Mouse (Mus musculus) ES-E14 (cell line): ENCODE results near the gene Kdm6b. TPM values are rescaled to one million over a fixed set of nuclear protein-coding genes. Genes with fewer than 3 reads are reported as not detected.

Source experiments
- DNase-seq: peaks from one replicate; pipeline ENCODE4 v3.0.0-alpha.2; 2013; ENCODE audit warnings: low read depth, low spot score
- H3K27ac ChIP-seq: 2 replicates; pipeline ENCODE4 v1.5.1; 2012; ENCODE audit warnings: low read depth, mild to moderate bottlenecking, low read length, moderate library complexity, mixed read lengths; ENCODE audit not compliant: poor library complexity, insufficient read depth, severe bottlenecking
- H3K36me3 ChIP-seq: 2 replicates; pipeline ENCODE4 v1.6.1; 2012; ENCODE audit warnings: mild to moderate bottlenecking, low read length, moderate library complexity, mixed read lengths; ENCODE audit not compliant: control insufficient read depth, poor library complexity, insufficient read depth, severe bottlenecking
- H3K4me1 ChIP-seq, 2 experiments: fragments of 150-350 bp in 1 of 2; sonication (generic) in 1 of 2; 2 replicates each; pipeline ENCODE4 v1.6.1; 2012; ENCODE audit warnings: low read length in 2 of 2, mild to moderate bottlenecking in 1 of 2, mixed read lengths in 1 of 2; ENCODE audit not compliant: control insufficient read depth in 2 of 2, insufficient read depth in 2 of 2, poor library complexity in 1 of 2
- H3K4me3 ChIP-seq, 2 experiments: fragments of 150-350 bp in 1 of 2; sonication (generic) in 1 of 2; 2 replicates each; pipeline ENCODE4 v1.5.1; 2012; ENCODE audit warnings: low read length in 2 of 2, low read depth in 1 of 2, mild to moderate bottlenecking in 1 of 2, mixed read lengths in 1 of 2; ENCODE audit not compliant: insufficient read depth in 1 of 2, poor library complexity in 1 of 2, severe bottlenecking in 1 of 2
- H3K9ac ChIP-seq: 2 replicates; pipeline ENCODE4 v1.6.1; 2012; ENCODE audit warnings: low read depth, mild to moderate bottlenecking, low read length, mixed read lengths; ENCODE audit not compliant: poor library complexity, insufficient read depth, severe bottlenecking
- H3K9me3 ChIP-seq: fragments of 150-350 bp; sonication (generic); 2 replicates; pipeline ENCODE4 v1.6.1; 2012; ENCODE audit warnings: low read depth, mild to moderate bottlenecking, low read length; ENCODE audit not compliant: control insufficient read depth, insufficient read depth
- CHD2 ChIP-seq: IDR thresholded peaks from 2 replicates; pipeline ENCODE4 v1.6.1; 2014; ENCODE audit warnings: mild to moderate bottlenecking, low read depth, low read length, inconsistent platforms
- HCFC1 ChIP-seq: IDR thresholded peaks from 2 replicates; pipeline ENCODE4 v1.6.1; 2012; ENCODE audit warnings: low read length, inconsistent platforms, borderline replicate concordance; ENCODE audit not compliant: insufficient read depth
- MAFK ChIP-seq: IDR thresholded peaks from 2 replicates; pipeline ENCODE4 v1.6.1; 2014; ENCODE audit warnings: mild to moderate bottlenecking, low read depth, low read length, inconsistent platforms; ENCODE audit not compliant: insufficient read depth
- ZC3H11A ChIP-seq: IDR thresholded peaks from 2 replicates; pipeline ENCODE4 v1.6.1; 2012; ENCODE audit warnings: low read depth, mild to moderate bottlenecking, inconsistent platforms, low read length, borderline replicate concordance
- ZNF384 ChIP-seq: IDR thresholded peaks from 2 replicates; pipeline ENCODE4 v1.6.1; 2012; ENCODE audit warnings: low read depth, low read length, inconsistent platforms
- in situ Hi-C, 2 experiments: fragments of 600-800 bp; cut with MboI; formaldehyde crosslinking; loops; one replicate each; pipeline ENCODE4 v1.15.1; 2025; ENCODE audit warnings: low sequenced_read_pairs in 2 of 2, inconsistent platforms in 1 of 2; ENCODE audit not compliant: unreplicated experiment in 2 of 2
- total RNA-seq: library from RNA; depleted of rRNA; stranded (reverse); fragments of 300-350 nt; gene quantifications from 2 replicates; pipeline ENCODE4 v1.2.3, GENCODE M21; 2012

The Kdm6b gene
- total RNA-seq, 1 experiment = 9.4 TPM

- Histone ChIP-seq H3K9me3 (no peaks in the 10 kb centered on the region), H3K27ac (no peak overlapping the region), H3K4me3 (no peak overlapping the region), H3K9ac (no peak overlapping the region), H3K36me3 (no peaks in the 10 kb centered on the region), H3K4me1 (no peaks in the 10 kb centered on the region)
- TF ChIP-seq HCFC1 (no peak), ZNF384 (no peak), MAFK (no peak), CHD2 (no peak), ZC3H11A (no peak)
- in situ Hi-C loops = loop anchor here (5.0 to 10.0 kb wide), 2 partner anchors 118 to 120 kb away; no protein-coding TSS in a partner anchor
- no peak for DNase-seq
These were observed 28.5 kb downstream of the Kdm6b start for GRCm38 (mm10) chr11:69384979-69385378.

- in situ Hi-C loops = loop anchor here (5.0 to 10.0 kb wide), 2 partner anchors 115 to 118 kb away; no protein-coding TSS in a partner anchor
- Histone ChIP-seq H3K9ac (no peak overlapping the region), H3K27ac (no peak overlapping the region)
These were observed 30.9 kb downstream of the Kdm6b start for GRCm38 (mm10) chr11:69382478-69383105.

DNA sequence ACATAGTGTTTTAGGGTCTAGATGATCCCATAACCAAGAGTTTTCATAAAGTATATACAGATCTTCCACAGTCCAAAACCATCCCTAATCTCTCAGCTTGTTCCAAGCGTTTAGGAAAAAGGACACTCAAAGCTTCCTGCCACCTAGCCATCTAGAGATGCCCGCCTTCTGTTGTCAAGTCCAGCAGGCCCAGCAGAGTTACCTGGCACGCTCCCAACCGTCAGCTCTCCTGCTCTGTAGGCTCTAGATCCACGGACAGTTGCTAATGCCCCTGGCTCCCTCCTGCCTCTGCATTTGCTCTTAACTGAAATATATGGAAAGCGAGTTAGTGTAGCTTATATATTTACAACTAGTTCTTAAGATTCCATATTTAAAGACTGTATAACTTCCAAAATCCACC, 32.1 kb downstream of the Kdm6b start:
- no peaks in the 10 kb centered on the region for H3K4me1 ChIP-seq
- no peaks in the 10 kb centered on the region for H3K36me3 ChIP-seq
- no peak overlapping the region for H3K9ac ChIP-seq
- TF ChIP-seq ZC3H11A (no peak), HCFC1 (no peak), ZNF384 (no peak), MAFK (no peak), CHD2 (no peak)
- H3K9me3 ChIP-seq = no peaks in the 10 kb centered on the region
- H3K4me3 ChIP-seq = no peak overlapping the region
- H3K27ac ChIP-seq = no peak overlapping the region
- DNase-seq = no peak
- in situ Hi-C loops = loop anchor here (5.0 to 10.0 kb wide), 2 partner anchors 114 to 117 kb away; no protein-coding TSS in a partner anchor

More at GRCm38 (mm10) chr11:69382478-69383105, 30.9 kb downstream of the Kdm6b start:
- H3K9me3 ChIP-seq = no peaks in the 10 kb centered on the region
- DNase-seq = no peak
- H3K4me3 ChIP-seq = no peak overlapping the region
- no peaks in the 10 kb centered on the region for H3K4me1 ChIP-seq
- TF ChIP-seq CHD2 (no peak), MAFK (no peak), ZNF384 (no peak)
- H3K36me3 ChIP-seq = no peaks in the 10 kb centered on the region

- no peak overlapping the region for H3K27ac ChIP-seq
- no peak overlapping the region for H3K9ac ChIP-seq
- no peak for TF ChIP-seq MAFK
- no peak for TF ChIP-seq ZNF384
- TF ChIP-seq CHD2 = no peak
- no peak for TF ChIP-seq ZC3H11A
- TF ChIP-seq HCFC1 = no peak
- no peaks in the 10 kb centered on the region for H3K4me1 ChIP-seq
- H3K36me3 ChIP-seq = no peaks in the 10 kb centered on the region
- no peak overlapping the region for H3K4me3 ChIP-seq
- in situ Hi-C loops = no loop called here
- DNase-seq = no peak
- H3K9me3 ChIP-seq = no peaks in the 10 kb centered on the region
These were observed 33.9 kb downstream of the Kdm6b start for GRCm38 (mm10) chr11:69379600-69379999.

GRCm38 (mm10) chr11:69377766-69378165, 35.7 kb downstream of the Kdm6b start:
- H3K9ac ChIP-seq = no peak overlapping the region
- H3K9me3 ChIP-seq = no peaks in the 10 kb centered on the region
- H3K4me1 ChIP-seq = no peaks in the 10 kb centered on the region
- no peak overlapping the region for H3K27ac ChIP-seq
- H3K4me3 ChIP-seq = no peak overlapping the region
- no peak for DNase-seq
- in situ Hi-C loops = no loop called here
- no peaks in the 10 kb centered on the region for H3K36me3 ChIP-seq
- TF ChIP-seq CHD2 (no peak), ZC3H11A (no peak), ZNF384 (no peak), MAFK (no peak), HCFC1 (no peak)
